Mouse (Mus musculus) lung, postnatal 0 days (tissue): Measurements from ENCODE around the gene Osgep. TPM values are rescaled to one million over a fixed set of nuclear protein-coding genes. Genes with fewer than 3 reads are reported as not detected.
A peak's percentile ranks its signal among the peaks of the same experiment; 100 is the strongest.
"Not testable (repeated sequence)": the region's sequence is repeated elsewhere in the genome, so short reads cannot be mapped to it uniquely, and the experiment has no call there.

ENCODE experiments used
- ATAC-seq: fragments of 200-750 bp; cut with Nextera tagmentation; 2 replicates; pipeline ENCODE4 v1.8.0; 2017; ENCODE audit warnings: moderate library complexity
- DNase-seq: peaks from one replicate; pipeline ENCODE4 v3.0.0-alpha.2; 2016; ENCODE audit warnings: low spot score
- H3K27ac ChIP-seq: fragments of 300-500 bp; sonication (generic); 2 replicates; pipeline ENCODE4 v1.5.1; 2014; ENCODE audit warnings: antibody characterized with exemption, mild to moderate bottlenecking, low read length, mixed read lengths
- H3K27me3 ChIP-seq: fragments of 300-500 bp; sonication (generic); replicated peaks from 2 replicates; pipeline ENCODE4 v1.6.1; 2014; ENCODE audit warnings: low read length, mixed read lengths; ENCODE audit not compliant: insufficient read depth
- H3K36me3 ChIP-seq: fragments of 300-500 bp; sonication (generic); 2 replicates; pipeline ENCODE4 v1.6.1; 2014; ENCODE audit warnings: low read length, mixed read lengths; ENCODE audit not compliant: insufficient read depth
- H3K4me1 ChIP-seq: fragments of 300-500 bp; sonication (generic); 2 replicates; pipeline ENCODE4 v1.6.1; 2014; ENCODE audit warnings: antibody characterized with exemption, low read depth, low read length, mixed read lengths; ENCODE audit not compliant: insufficient read depth
- H3K4me2 ChIP-seq: fragments of 300-500 bp; sonication (generic); replicated peaks from 2 replicates; pipeline ENCODE4 v1.6.1; 2014; ENCODE audit warnings: low read depth, mild to moderate bottlenecking, low read length, moderate library complexity, mixed read lengths
- H3K4me3 ChIP-seq: fragments of 300-500 bp; sonication (generic); 2 replicates; pipeline ENCODE4 v1.5.1; 2014; ENCODE audit warnings: low read depth, low read length
- H3K9ac ChIP-seq: fragments of 300-500 bp; sonication (generic); replicated peaks from 2 replicates; pipeline ENCODE4 v1.6.1; 2014; ENCODE audit warnings: low read depth, mild to moderate bottlenecking
- H3K9me3 ChIP-seq: fragments of 300-500 bp; sonication (generic); 2 replicates; pipeline ENCODE4 v1.6.1; 2016; ENCODE audit warnings: low read length, mixed read lengths
- CTCF ChIP-seq: IDR thresholded peaks from 2 replicates; pipeline ENCODE4 v1.5.1; 2016; ENCODE audit warnings: antibody characterized with exemption, mild to moderate bottlenecking
- EP300 ChIP-seq: IDR thresholded peaks from 2 replicates; pipeline ENCODE4 v1.6.1; 2016; ENCODE audit warnings: antibody characterized with exemption, mild to moderate bottlenecking, control low read depth
- WGBS: fragments of 180-500 bp; shearing (Covaris S2); extraction: QIAGEN DNeasy Blood & Tissue Kit; methylation state at CpG from one replicate; pipeline ENCODE4 v1.1.7; 2014; 5-methylcytosine and 5-hydroxymethylcytosine counted together
- polyA plus RNA-seq: library from polyadenylated mRNA; unstranded; fragments of >200 nt; fragmentation: Nextera tagmentation; extraction: Ambion mirVana; gene quantifications from 2 replicates; pipeline ENCODE4 v1.2.1, GENCODE M21; 2015

Osgep gene
- polyA plus RNA-seq = 96.7 and 102 TPM in 2 replicates

DNA sequence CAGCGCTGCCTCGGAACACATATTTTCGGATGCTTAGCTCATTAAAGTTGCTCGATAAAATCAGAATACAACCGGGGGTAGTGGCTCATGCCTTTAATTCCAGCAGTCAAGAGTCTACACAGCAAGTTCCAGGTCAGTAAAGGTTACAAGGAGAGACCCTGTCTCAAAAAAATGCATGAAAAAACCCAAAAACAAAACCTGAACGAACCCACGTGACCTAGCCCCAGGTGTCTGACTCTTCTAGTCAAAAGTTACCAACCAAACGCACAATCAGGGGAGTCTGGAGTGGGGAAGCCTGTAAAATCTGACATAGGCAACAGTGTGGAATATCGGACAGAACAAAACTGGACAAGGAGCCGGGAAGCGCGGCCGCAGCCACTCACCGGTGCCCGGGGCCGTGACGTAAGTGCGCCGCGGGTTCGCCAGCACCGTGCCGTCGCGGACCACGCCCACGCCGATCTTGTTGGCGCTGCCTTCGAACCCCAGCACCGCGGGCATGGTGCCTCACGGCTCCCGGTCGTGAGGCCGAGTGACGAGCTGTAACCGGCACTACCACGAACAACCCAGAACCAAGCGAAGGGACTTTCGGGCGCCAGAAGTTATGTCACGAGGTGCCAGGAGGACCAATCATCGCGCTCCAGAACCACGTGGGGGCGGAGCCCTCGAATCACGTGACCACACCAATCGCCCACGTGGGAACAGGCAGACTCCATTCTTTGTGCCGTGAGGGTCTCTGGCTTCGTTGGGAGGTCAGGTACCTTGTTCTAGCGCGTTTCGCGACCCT lies at the start of gene Osgep, which contains the start of gene Apex1:
TSS of gene Osgep (minus strand) at position 613 of the 784 bp plus-strand sequence.
TSS of gene Apex1 (plus strand) at position 688 of the 784 bp plus-strand sequence.
- no peaks in the 10 kb centered on the region for H3K9me3 ChIP-seq

DNA sequence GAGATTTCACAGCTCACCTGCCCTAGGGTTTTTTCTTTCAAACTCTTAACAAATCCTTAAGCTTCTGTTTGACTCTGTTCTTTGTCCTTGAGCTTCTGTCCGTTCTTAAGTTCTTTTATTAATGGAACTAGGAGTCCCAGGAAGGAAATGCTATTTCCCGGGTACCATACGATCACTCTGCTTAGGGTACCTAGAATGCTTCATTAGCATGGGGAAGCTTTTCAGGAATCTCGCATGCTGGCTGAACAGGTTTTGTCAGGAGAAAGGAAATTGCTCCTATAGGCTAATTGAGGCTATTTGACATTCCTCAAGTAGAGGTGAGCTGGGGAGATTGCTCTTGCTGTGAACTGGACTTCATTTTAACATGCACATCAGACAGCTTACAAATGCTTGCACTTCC lies 49.0 kb upstream of the Osgep start:
- 30% methylated on average over 4 of the region's 4 CpGs for WGBS
- ATAC-seq (no peak), DNase-seq (no peak)
- Histone ChIP-seq H3K27me3 (no peaks in the 10 kb centered on the region), H3K36me3 (no peaks in the 10 kb centered on the region), H3K4me2 (no peak overlapping the region), H3K27ac (no peak overlapping the region), H3K9me3 (no peaks in the 10 kb centered on the region), H3K4me3 (no peak overlapping the region), H3K4me1 (no peaks in the 10 kb centered on the region), H3K9ac (no peak overlapping the region)
- TF ChIP-seq EP300 (no peak), CTCF (no peak)

More for the DNA sequence above, at the start of gene Osgep, which contains the start of gene Apex1:
- Histone ChIP-seq H3K9ac (peak within 1 kb of the TSS; percentile 59), H3K27me3 (no peaks in the 10 kb centered on the region), H3K4me1 (peaks cover under 1% of the 10 kb centered on the region; the same call in 1 of the 2 replicates), H3K4me3 (peak within 1 kb of the TSS; percentile 56), H3K36me3 (peaks cover 23% of the 10 kb centered on the region; the same call in 1 of the 2 replicates), H3K27ac (peak within 1 kb of the TSS; percentile 88), H3K4me2 (peak within 1 kb of the TSS; percentile 71)
- TF ChIP-seq CTCF = no peak
- TF ChIP-seq EP300 = no peak
- WGBS = under 1% methylated on average over 57 of the region's 57 CpGs
- ATAC-seq (peak; percentile 96), DNase-seq (peak; percentile 98)

DNA sequence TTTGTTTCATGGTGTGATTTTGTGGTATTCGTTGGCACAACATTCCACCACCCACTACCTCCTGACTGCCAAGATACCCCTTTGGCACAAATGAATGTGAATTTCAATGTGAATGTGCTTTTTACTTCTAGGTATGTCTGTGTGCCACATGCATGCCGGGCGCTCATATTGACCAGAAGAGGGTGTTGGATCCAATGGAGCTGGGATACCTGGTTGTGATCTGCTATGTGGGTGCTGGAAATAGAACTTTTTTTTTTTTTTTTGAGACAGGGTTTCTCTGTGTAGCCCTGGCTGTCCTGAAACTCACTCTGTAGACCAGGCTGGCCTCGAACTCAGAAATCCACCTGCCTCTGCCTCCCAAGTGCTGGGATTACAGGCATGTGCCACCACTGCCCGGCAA lies 48.4 kb upstream of the Osgep start:
- H3K4me3 ChIP-seq, H3K4me1 ChIP-seq, H3K27ac ChIP-seq, DNase-seq, H3K9me3 ChIP-seq, ATAC-seq, H3K9ac ChIP-seq, H3K36me3 ChIP-seq, H3K4me2 ChIP-seq, H3K27me3 ChIP-seq: not testable (repeated sequence)
- 82% methylated on average over 4 of the region's 5 CpGs for WGBS

DNA sequence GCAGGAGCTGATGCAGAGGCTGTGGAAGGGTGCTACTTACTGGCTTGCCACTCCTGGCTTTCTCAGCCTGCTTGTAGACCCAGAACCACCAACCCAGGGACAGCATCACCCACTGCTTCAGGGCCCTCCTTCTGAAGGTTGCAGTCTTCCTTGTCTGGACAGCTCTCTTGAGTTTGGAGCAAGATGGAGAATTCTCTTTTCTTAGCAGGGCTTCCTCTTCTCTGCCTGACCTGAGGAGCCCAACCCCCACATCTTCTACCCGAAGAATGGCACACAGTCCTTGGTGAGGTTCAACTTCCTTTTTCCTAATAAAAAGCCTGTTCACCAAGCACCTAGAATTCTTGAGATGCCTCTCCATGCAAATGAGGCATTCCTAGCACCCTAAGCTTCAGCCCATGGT lies 46.1 kb upstream of the Osgep start:
- 63% methylated on average over 1 of the region's 1 CpGs for WGBS
- ATAC-seq = no peak
- no peaks in the 10 kb centered on the region for H3K27me3 ChIP-seq
- no peak for DNase-seq
- H3K9ac ChIP-seq = no peak overlapping the region
- H3K27ac ChIP-seq = no peak overlapping the region
- no peaks in the 10 kb centered on the region for H3K9me3 ChIP-seq
- no peak overlapping the region for H3K4me3 ChIP-seq
- TF ChIP-seq CTCF (no peak), EP300 (no peak)
- H3K36me3 ChIP-seq = no peaks in the 10 kb centered on the region
- no peak overlapping the region for H3K4me2 ChIP-seq
- no peaks in the 10 kb centered on the region for H3K4me1 ChIP-seq

DNA sequence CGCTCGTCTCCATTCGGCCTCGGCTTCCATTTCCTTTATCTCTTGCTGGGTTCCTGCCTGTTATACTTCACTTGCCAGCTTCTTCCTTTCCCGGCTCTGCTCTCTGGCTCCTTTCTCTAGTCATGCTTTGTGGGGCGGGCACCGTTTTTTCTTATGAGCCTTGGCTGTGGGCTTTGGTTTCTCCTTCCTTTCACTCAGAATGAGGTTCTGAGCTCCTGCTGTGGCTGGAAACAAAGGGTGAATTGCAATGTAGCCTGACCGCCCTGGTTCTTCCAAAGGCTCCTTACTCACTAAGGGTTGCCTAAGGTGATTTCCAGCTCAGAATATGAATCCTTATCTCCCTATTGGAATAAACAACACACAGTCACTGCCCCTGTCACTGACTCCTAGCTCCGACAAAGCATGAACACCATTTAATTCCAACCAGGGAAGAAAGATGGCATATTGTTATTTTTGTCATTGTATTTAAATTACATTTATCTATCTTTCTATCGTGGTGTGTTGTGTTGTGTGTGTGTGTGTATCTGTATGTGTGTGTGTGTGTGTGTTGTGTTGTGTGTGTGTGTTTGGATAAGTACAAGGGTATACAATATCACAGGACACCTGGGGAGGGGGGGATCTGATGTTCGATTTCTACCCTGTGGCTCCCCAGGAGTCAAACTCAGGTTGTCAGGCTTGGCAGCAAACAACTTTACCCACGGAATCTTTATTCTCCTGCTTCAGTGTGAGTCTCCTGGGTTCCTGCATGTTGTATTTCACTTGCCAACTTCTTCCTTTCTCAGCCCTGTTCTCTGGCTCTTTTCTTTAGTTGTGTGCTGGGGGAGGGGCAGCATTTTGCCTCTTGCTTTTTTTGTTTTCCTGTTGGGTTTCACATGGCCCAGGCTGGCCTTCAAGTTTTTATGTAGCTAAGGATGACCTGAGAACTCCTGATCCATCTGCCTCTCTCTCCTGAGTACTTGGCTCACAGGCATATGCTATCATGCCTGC lies 45.2 kb upstream of the Osgep start:
- Histone ChIP-seq H3K4me3 (no peak overlapping the region), H3K27me3 (no peaks in the 10 kb centered on the region), H3K4me2 (no peak overlapping the region), H3K9me3 (no peaks in the 10 kb centered on the region), H3K4me1 (no peaks in the 10 kb centered on the region), H3K27ac (no peak overlapping the region), H3K9ac (no peak overlapping the region), H3K36me3 (no peaks in the 10 kb centered on the region)
- no peak for TF ChIP-seq CTCF
- no peak for TF ChIP-seq EP300
- 39% methylated on average over 12 of the region's 12 CpGs for WGBS
- DNase-seq (peak; percentile 11), ATAC-seq (no peak)

DNA sequence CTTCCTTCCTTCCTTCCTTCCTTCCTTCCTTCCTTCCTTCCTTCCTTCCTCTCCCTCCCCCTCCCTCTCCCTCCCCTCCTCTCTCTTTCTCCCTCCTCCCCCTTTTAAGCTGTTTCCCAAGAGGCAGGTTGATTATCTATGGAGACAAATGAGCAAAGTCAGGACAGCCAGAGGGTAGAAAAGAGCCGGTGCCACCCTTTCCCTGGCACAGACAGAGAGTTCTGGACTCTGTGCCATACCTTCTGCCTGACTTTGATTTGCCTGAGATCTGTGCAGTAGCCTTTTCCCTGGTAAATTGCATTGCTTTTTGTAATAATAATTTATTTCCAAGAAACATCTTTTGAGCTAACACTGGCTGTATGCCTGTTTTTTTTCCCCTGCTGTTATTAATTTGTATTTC lies 44.3 kb upstream of the Osgep start:
- Histone ChIP-seq H3K27ac (no peak overlapping the region), H3K4me2 (no peak overlapping the region), H3K9me3 (no peaks in the 10 kb centered on the region), H3K36me3 (no peaks in the 10 kb centered on the region), H3K9ac (no peak overlapping the region), H3K4me3 (no peak overlapping the region), H3K4me1 (no peaks in the 10 kb centered on the region), H3K27me3 (no peaks in the 10 kb centered on the region)
- TF ChIP-seq EP300 (no peak), CTCF (no peak)
- 29% methylated on average over 1 of the region's 1 CpGs for whole genome bisulfite sequencing
- no peak for DNase-seq
- no peak for ATAC-seq
